Mouse (Mus musculus) CD8-positive naive resting alpha-beta T cell, adult 2 months (primary cell): ENCODE results near the gene Trip13.

Experiments used
- DNase-seq, 2 experiments: peaks; one replicate each; pipeline ENCODE4 v3.0.0; 2022; ENCODE audit warnings: low read depth in 2 of 2, low spot score in 2 of 2

Gene Trip13

DNA sequence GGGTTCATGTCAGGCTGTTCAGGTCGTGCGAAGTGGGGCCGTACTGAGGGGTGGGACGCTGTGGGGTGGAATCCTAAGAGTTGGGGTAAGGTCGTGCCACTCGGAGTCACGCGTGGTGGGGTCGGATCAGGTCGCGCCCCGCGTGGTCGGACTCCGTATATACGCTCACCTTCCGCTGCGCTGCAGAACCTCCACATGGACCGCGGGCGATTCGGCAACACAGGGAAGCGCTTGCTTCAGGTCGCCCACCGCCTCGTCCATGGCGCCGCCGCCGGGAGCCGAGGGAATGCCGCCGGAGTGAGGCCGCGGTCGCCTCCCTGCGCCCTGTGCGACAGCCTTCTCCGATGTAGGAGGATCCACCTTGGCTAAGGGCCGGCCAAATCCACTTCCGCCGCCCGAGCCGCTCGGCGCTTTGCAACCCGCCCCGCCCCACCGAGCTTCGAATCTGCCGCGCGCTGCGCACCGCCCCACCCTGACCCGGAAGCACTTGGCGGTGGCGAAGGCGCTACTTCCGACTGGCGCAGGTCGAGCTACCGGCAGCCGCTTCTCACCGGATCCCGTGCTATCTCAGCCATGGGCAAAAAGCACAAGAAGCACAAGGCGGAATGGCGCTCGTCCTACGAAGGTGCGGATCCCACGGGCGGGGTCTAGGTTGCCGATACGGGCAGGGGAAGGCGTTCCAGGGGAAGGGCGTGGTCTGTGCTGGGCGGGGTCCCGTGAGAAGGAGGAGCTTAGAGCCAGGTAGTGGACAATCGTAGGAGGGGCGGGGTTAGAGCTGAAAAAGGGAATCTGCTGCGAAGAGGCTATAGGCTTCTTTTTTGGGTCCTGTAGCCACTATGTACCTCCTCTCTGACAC lies at the start of gene Trip13, which contains the start of gene Brd9:
Gene Trip13, minus strand, starts transcription at position 464 of the 856 bp plus-strand sequence.
Gene Brd9, plus strand, starts transcription at position 491 of the 856 bp plus-strand sequence.
- DNase-seq = peak; percentile 93

DNA sequence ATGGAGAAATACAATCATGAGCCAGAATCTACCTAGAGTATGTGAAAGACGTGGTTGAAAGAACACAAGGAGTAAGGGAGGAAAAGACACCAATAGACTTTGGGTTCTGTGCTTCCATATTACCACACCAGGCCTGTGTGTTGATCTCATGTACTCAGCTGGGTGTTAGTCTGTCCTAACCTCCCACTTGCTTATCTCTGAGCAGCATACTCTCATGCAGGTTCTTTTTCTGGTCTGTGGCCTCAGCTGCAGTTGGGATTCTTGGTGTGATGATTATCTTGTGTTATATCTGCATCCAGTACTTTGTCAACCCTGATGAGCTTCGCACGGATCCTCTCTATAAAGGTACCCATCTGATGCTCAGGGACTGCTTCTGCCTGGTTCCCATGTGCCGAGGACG lies 39.4 kb upstream of the Trip13 start:
- DNase-seq = no peak

DNA sequence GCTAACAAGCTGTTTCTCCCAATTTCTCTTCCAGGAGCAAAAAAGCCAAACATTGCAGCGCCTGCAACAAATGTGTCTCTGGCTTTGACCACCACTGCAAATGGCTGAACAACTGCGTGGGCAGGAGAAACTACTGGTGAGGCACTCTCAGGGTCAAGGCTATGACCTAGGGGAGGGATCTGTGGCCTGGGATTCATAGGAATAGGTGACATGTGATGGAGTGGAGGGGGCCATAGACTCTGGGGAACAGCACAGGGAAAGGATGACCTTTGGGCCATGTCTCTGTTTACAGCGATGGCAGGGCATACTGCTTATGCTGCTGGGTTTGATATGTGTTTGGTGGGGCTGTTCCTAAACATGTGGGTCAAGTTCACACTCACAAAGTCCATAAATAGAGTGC lies 36.9 kb upstream of the Trip13 start:
- no peak for DNase-seq

DNA sequence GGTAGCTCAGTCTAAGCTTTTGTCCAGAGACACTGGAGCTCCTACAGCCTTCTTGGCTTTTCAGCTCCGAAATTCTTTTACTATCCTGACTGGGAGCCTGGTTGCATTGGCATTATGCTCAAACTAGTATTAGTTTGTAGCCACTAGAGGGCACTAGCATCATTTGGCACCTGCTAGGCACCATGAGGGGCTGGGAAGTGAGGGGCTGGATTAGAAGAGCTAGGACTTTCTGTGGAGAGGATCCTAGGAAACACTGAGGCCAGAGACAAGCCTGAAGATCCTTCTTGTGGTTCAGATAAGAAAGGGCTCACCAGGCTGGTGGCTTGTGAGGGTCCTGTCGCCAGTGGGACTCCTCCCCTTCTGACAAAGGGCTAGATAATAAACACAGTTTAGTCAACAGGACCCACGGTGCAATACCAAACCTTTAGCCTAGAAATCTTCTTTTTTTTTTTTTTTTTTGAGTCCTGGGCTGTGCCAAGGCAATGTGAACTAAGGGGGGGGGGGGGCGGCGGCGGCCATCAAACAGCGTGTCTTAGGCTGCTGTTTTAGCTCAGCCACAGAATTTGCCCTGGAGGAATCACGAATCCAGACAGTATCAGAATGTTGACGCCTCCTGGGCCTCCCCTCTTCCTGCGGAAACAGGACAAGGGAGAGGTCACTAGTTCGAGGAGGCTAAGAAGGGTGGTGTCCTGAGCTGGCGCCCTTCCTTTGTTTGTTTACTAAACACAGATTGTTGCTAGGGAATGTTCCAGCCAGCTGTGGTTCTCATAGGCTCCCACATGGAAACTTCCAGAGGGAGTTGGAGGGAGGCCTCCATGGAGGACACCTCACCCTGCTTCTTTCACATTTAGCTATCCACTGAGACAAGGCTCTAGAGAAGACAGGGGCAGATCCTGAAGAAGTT lies 33.2 kb upstream of the Trip13 start:
- peak; percentile 10 to 45 for DNase-seq

DNA sequence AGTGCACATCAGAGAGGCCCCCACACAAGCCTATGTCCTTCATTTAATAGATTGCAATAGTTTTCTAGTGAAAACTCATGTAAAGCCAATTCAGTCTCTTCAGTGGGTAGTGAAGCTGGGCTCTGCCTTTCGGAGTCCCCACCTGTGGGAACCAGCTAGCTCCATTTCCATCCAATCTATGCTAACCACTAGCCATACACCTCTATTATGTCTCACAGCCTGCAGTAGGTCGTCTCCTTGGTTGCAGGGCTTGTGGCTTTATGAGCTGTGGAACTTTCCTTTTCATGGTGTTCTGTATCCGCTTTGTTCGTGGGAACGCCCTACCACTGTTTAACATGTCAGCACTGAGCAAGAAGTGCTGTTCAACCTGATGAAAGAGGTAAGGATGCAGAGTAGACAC lies 26.0 kb upstream of the Trip13 start, which contains the start of gene Zdhhc11:
Gene Zdhhc11, plus strand, starts transcription at position 301 of the 400 bp plus-strand sequence.
- DNase-seq = no peak

DNA sequence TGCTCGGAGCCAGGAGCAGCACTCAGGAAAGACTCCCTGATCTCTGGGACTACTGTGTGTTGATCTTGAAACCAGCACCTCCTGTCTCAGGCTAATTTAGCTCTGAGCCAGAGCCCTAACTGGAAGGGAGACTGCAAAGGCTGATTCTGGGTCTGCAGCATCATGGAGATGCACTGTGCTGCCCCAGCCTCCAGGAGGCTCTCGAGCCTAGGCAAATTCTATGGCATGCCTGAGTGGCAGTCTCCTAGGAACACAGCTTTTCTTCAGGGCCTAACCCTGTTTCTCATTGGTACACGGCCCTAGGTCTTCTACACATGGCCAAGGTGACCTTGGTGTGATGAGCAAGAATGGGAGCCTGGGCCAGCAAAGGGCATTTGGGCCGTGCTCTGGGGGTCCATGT lies 23.6 kb upstream of the Trip13 start:
- DNase-seq = no peak

DNA sequence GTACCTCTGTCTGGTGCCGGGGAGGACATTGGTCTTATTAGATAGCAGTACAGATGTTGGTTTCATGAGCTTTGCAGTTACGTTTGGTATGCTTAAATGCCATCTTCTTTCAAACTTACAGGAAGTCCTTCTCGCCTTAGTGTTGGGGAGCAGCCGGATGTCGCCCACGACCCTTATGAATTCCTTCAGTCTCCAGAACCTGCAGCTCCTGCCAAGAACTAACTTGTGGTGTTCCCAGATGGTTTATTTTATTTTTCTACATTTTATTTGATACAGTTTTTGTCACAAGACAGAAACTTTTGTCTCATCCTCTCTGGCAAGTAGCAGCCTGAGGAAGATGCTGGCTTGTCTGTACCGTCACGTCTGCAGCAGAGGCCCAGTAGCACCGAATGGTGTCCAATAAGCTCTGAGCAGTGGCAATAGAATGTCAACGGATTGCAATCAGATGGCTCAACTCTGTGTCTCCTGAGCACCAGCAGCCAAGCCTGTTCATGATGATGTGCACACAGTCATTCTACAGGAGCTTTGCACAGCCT lies 22.6 kb upstream of the Trip13 start:
- DNase-seq = no peak

DNA sequence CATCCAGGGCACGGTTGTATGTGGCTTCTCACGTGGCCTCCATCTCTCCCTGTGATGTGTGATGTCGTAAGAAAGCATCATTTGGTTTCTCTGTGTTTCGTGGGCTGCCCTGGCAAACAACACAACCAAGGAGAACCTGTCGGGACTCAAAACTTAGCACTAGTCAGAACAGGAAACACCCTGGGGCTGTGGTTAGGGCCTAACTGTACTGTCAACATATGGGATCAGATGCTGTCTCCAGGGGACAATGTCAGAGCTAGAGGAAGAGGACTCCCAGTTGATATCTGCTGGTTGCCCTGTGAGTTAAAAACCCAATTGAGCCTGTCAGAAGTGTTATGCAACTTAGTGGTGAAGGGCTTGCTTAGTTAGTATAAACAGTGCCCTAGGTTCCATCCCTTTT lies 17.9 kb upstream of the Trip13 start:
- DNase-seq = no peak

DNA sequence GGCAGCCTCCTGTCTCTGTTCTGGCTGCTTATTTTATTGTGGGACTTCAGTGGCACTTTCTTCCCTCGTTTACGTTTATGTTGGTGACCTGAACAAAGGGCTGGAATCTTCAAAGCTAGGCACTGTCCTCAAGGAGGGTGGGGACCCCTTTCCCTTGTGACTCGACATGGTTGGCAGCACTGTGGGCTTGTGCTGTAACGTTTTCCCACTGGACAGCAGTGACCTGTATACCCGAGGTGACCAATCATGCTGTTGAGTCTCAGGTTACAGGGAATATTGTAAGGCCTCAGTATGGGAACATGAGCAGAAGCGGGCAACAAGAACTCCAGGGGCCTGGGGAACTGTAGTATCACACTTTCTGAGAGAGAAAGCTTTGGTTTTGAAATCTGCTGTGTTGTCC lies 17.1 kb upstream of the Trip13 start:
- DNase-seq = no peak

DNA sequence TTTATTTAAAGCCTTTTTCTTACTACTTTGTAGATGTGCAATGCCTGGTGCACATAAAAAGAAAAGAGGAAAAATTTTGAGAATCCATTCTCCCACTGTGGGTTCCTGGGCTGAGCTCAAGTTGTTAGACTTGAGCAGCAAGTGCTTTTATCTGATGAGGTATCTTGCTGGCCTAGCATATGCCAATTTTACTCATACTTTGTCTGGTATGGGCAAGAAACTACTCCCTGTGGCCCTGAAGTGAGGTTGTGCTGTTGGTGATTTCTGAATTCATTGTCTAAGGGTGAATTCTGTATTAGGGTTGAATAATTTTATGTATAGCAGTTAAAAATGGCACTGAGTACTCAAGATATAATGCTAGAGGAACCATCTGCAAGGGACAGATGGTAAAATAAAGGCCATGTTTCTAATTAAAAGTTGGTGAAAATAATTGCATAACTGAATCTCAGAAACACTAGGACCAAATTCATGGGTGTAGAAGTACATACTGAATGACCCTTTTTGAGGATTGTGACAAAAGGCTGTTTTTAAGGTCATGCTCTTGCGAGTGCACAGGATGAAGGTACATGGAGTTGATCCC lies 16.1 kb upstream of the Trip13 start:
- DNase-seq = no peak

DNA sequence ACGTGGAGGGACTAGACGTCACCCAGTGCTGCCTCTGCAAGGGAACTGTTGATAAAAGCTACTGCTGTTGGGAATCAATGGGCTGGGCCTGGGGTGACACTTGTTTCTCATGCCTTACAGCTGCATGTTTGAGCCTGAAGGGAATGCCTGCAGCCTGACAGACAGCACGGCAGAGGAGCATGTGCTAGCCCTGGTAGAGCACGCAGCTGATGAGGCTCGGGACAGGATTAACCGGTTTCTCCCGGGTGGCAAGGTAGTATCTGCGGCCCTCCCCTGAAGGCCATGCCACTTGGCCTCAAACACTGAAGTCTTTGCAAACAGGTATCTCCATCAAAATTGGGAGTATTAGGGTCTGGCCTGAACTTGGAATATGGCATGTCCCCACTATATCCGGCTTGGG lies 7.0 kb upstream of the Trip13 start:
- DNase-seq = no peak

DNA sequence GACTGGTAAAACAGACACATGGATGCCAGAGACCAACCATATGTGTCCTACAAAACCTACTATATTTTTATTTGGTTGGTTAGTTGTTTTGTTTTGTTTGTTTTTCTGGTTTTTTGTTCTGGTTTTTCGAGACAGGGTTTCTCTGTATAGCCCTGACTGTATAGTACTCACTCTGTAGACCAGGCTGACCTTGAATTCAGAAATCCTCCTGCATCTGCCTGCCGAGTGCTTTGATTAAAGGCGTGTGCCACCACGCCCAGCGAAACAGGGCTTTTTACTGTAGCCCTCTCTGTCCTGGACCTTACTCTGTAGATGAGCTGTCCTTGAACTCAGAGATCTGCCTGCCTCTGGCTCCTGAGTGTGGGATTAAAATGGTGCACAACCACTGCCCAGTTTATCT lies 1.5 kb upstream of the Trip13 start:
- DNase-seq = no peak

DNA sequence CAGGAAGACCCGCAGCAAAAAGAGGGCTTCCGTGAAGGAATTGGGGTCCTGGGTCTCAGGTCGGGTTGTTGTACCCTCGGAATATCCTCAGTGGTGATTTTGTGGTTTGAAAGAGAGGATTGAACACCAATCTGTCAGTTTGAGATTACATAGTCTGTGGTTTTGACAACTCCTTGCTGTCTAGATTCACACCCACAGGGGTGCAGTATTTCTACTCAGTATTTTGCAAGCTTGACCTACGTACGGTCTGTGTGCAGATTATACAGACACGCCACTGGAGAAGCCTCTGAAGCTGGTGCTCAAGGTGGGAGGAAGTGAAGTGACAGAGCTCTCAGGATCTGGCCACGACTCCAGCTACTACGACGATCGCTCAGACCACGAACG lies 585 bp upstream of the Trip13 start:
- DNase-seq = no peak

DNA sequence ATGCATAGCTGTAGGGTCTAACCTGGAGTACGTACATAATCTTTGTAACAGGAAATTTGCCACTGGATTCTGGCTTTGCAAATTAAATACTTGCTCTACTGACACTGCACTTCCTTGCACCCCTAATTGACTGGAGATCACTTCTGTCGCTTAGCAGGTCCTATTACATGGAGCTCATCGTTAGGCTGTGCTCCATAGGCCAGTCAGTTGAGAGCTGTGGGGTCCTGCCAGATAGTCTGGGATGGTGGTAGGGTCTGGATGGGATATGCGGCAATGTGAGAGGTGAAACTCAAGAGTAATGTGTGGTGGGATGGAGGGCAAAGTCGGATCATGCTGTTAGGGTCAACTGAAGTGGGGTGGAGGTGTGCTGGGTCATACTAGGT lies 655 bp downstream of the Trip13 start:
- no peak for DNase-seq

DNA sequence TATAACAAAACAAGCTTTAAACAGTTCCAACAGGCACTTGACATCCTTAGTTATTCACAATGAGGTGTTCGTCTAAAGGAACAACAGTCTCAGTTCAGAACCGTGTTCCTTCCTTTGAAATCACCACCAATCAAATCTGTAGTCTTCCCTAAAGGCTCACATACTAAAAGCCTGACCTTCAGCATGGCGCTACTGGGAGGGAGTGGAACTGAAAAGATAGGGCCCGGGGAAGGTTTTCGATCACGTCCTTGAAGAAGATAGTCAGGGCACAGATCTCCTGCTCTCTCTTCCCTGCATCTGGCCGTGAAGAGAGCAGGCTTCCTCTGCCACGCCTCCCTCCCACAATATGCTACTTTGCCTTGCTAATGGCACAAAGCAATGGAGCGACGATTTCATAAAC lies 5.4 kb downstream of the Trip13 start:
- DNase-seq = no peak

DNA sequence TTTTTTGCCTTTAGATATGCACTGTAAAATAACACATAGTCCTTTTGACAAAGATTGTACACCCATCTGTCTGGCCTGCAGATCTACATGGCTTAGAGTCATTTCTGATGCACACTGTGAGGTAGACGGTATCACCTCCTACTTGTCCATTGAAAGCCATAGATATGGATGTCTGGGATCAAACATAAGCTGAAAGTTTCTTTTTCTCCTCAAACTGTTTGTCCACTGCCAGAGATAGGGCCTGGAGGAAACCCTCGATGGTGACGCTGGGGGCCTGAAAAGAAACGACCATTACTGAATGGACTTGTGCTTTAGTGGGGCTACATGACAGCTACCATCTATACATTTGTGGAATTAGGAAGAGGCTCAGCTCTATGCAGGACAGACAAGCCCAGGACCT lies 24.5 kb downstream of the Trip13 start:
- no peak for DNase-seq

DNA sequence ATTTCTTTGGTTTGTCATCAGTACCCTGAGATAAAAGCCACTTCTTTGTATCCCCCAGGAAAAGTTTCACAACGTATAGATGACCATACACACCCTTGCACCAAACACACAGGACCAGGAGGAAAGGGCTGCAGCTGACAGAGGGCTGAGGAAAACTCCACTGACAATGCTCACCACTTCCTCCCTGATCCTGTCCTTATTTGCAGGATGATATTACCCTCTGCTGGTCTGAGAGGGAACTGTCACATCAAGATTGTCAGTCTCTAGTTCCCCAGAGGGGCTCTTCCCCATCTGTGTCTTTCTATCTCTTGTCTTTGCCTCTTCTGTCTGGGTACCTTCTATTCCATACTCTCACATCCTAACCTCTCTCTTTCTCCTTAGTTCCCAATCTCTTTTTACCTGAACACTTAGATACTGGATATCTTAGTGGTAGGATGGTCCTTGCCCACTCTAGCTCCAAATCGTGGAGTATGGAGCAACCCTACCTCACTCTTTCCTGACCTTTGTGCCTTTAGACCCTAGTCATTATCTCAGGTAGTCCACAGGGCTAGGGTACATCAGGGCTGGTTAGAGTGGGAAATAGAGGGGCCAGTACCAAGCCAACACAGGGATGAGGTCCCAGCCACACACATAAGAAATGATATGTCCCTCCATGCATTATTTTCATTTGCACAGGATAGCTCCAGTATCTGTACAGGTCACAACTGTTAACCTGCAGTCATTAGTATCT lies 29.7 kb downstream of the Trip13 start:
- peak in 1 of 2 experiments; percentile 14 for DNase-seq

DNA sequence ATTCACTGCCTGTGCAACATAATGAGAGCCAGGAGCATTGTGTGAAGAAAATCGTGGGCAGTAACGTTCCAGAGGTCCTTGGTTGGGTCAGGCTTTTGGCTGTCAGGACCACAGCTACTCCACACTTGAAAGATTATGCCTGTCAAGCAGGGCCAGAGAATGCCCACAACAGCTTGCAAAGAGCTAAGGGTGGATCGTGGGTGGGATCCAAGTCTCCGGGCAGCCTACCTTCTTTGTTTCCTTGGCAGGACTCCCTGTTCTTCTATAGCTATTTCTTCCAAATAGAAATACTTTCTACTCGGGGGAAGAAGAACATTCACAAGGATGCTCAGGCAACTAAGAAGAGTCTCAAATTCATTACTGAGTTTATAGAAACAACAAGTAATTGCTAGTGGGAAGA lies 30.4 kb downstream of the Trip13 start:
- no peak for DNase-seq

DNA sequence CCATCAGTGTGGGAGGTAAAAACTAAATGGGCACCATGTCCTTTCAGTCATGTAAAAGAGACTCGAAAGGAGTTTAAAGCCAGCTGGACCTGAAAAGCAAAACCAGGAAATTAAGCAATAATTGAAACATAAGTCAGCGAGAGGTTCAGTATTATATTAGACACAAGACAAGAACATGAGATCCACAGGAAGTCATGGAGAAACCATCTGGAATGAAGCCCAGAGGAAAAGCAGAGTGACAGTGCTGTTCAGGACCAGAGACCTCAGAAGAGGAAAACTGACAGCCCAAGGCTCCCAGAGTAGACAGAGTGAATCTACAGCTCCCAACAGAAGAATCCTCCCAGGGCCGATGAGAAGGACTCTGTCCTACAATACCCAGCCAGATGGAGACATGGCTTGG lies 40.0 kb downstream of the Trip13 start:
- DNase-seq = no peak

DNA sequence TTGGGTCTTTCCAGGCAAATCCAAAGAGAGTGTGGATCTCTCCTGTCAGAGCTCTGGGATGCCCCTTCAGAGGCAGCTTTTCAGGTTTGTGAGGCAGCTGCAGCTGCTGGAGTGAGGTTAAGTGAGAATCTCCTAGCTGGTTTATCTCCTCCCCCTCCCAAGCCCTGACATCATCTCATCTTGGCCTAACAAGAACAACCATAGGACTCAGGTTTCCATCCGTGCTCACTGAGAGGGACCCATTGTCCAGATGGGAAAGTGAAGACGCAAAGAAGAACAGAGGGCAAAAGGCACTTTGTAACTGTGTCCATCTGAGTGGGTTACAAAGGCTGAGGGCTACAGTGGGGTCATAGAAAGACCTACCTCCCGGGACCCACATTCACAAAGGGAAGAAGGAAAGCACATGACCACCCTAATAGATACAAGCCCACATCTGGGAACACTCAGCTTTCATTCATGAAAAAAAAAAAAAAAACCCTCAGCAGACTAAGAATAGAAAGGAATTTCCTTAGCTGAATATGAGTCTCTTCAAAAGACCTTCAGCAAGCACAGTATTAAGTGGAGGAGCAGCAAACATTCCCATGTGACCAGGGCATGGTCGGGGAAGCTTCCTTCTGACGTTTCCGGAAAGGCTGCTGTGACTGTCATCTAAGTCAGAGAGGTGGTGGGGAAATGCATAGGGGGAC lies 44.9 kb downstream of the Trip13 start:
- DNase-seq = no peak
